Mouse (Mus musculus) limb, embryonic 13.5 days (tissue): ENCODE data around the gene Ilf2. TPM values are rescaled to one million over a fixed set of nuclear protein-coding genes. Genes with fewer than 3 reads are reported as not detected.

Experiments
- ATAC-seq: fragments of 200-750 bp; cut with Nextera tagmentation; 2 replicates; pipeline ENCODE4 v1.8.0; 2017; ENCODE audit warnings: low read depth, moderate number of reproducible peaks, moderate TSS enrichment; ENCODE audit not compliant: low FRiP score
- H3K27ac ChIP-seq: fragments of 300-500 bp; sonication (generic); 2 replicates; pipeline ENCODE4 v1.5.1; 2015; ENCODE audit warnings: inconsistent platforms, mild to moderate bottlenecking, moderate library complexity
- H3K27me3 ChIP-seq: fragments of 300-500 bp; sonication (generic); 2 replicates; pipeline ENCODE4 v1.6.1; 2015; ENCODE audit warnings: mild to moderate bottlenecking, inconsistent platforms
- H3K36me3 ChIP-seq: fragments of 300-500 bp; sonication (generic); 2 replicates; pipeline ENCODE4 v1.6.1; 2015; ENCODE audit warnings: inconsistent platforms, mild to moderate bottlenecking, moderate library complexity
- H3K4me1 ChIP-seq: fragments of 300-500 bp; sonication (generic); 2 replicates; pipeline ENCODE4 v1.6.1; 2015; ENCODE audit warnings: inconsistent platforms
- H3K4me2 ChIP-seq: fragments of 300-500 bp; sonication (generic); replicated peaks from 2 replicates; pipeline ENCODE4 v1.6.1; 2015; ENCODE audit warnings: inconsistent platforms, mild to moderate bottlenecking, moderate library complexity
- H3K4me3 ChIP-seq: fragments of 300-500 bp; sonication (generic); 2 replicates; pipeline ENCODE4 v1.5.1; 2015; ENCODE audit warnings: moderate library complexity, mild to moderate bottlenecking, inconsistent platforms
- H3K9ac ChIP-seq: fragments of 300-500 bp; sonication (generic); 2 replicates; pipeline ENCODE4 v1.6.1; 2015; ENCODE audit warnings: mild to moderate bottlenecking, inconsistent platforms
- H3K9me3 ChIP-seq: fragments of 300-500 bp; sonication (generic); 2 replicates; pipeline ENCODE4 v1.6.1; 2016; ENCODE audit warnings: inconsistent platforms
- WGBS: fragments of 180-500 bp; shearing (Covaris S2); methylation state at CpG from one replicate; pipeline ENCODE4 v1.1.7; 2015; 5-methylcytosine and 5-hydroxymethylcytosine counted together
- polyA plus RNA-seq: library from polyadenylated mRNA; unstranded; fragments of >200 nt; fragmentation: Nextera tagmentation; extraction: Ambion mirVana; gene quantifications from 2 replicates; pipeline ENCODE4 v1.2.1, GENCODE M21; 2015

Ilf2 gene
- polyA plus RNA-seq = 277 and 284 TPM in 2 replicates

- Histone ChIP-seq H3K9me3 (no peaks in the 10 kb centered on the region), H3K27ac (peak within 1 kb of the TSS; percentile 95), H3K4me1 (peaks cover 8% of the 10 kb centered on the region), H3K36me3 (peaks cover 35% of the 10 kb centered on the region), H3K4me2 (peak within 1 kb of the TSS; percentile 77), H3K4me3 (peak within 1 kb of the TSS; percentile 89), H3K9ac (peak within 1 kb of the TSS; percentile 91), H3K27me3 (no peaks in the 10 kb centered on the region)
- ATAC-seq = peak; percentile 99
- WGBS = under 1% methylated on average over 45 of the region's 45 CpGs
Observed at GRCm38 (mm10) chr3:90475831-90476611, at the start of gene Ilf2. TSS of gene Ilf2 (plus strand) at chr3:90476126.

GRCm38 (mm10) chr3:90427574-90427973, 48.4 kb upstream of the Ilf2 start:
- H3K9me3 ChIP-seq = no peaks in the 10 kb centered on the region
- no peak overlapping the region for H3K27ac ChIP-seq
- H3K9ac ChIP-seq = no peak overlapping the region
- ATAC-seq = no peak
- no peaks in the 10 kb centered on the region for H3K27me3 ChIP-seq
- no peak overlapping the region for H3K4me3 ChIP-seq
- WGBS = 73% methylated on average over 1 of the region's 1 CpGs
- peaks cover 31% of the 10 kb centered on the region for H3K36me3 ChIP-seq
- H3K4me2 ChIP-seq = no peak overlapping the region
- H3K4me1 ChIP-seq = peaks cover 32% of the 10 kb centered on the region

DNA sequence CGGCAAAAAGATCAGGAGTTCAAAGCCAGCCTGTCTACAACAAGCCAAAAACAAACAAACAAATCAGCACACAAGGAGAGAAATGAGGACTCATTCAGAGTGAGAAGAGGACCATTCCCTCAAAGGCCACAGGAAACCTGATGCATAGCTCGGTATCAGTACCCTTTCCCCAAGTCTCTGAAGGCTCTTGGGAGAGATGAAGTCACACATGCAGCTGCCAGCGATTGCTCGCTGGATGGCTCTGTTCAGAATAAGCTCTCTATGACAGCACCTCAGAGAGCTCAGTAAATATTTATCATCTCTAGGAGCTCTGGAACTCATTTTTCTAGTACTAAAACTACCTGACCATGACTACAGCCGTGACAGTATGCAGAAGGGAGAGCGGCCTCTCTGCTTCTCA, 47.7 kb upstream of the Ilf2 start:
- peaks cover 32% of the 10 kb centered on the region for H3K4me1 ChIP-seq
- H3K4me2 ChIP-seq = no peak overlapping the region
- H3K9me3 ChIP-seq = no peaks in the 10 kb centered on the region
- ATAC-seq = no peak
- peaks cover 25% of the 10 kb centered on the region for H3K36me3 ChIP-seq
- no peak overlapping the region for H3K9ac ChIP-seq
- no peaks in the 10 kb centered on the region for H3K27me3 ChIP-seq
- no peak overlapping the region for H3K27ac ChIP-seq
- H3K4me3 ChIP-seq = no peak overlapping the region
- 75% methylated on average over 6 of the region's 6 CpGs for WGBS

GRCm38 (mm10) chr3:90429576-90429975, 46.4 kb upstream of the Ilf2 start:
- no peak overlapping the region for H3K4me2 ChIP-seq
- H3K27ac ChIP-seq = no peak overlapping the region
- no peak for ATAC-seq
- peaks cover 17% of the 10 kb centered on the region for H3K36me3 ChIP-seq
- peaks cover 38% of the 10 kb centered on the region for H3K4me1 ChIP-seq
- no peaks in the 10 kb centered on the region for H3K9me3 ChIP-seq
- no peak overlapping the region for H3K9ac ChIP-seq
- H3K4me3 ChIP-seq = no peak overlapping the region
- 88% methylated on average over 3 of the region's 3 CpGs for WGBS
- no peaks in the 10 kb centered on the region for H3K27me3 ChIP-seq

GRCm38 (mm10) chr3:90432348-90432747, 43.6 kb upstream of the Ilf2 start:
- H3K4me2 ChIP-seq = peak overlapping the region; percentile 98
- peaks cover 30% of the 10 kb centered on the region for H3K4me1 ChIP-seq
- peak overlapping the region; percentile 94; the same call in 1 of the 2 replicates for H3K27ac ChIP-seq
- peak overlapping the region; percentile 96 for H3K9ac ChIP-seq
- no peak for ATAC-seq
- WGBS = 12% methylated on average over 2 of the region's 2 CpGs
- no peaks in the 10 kb centered on the region for H3K9me3 ChIP-seq
- H3K27me3 ChIP-seq = no peaks in the 10 kb centered on the region
- H3K36me3 ChIP-seq = peaks cover 7% of the 10 kb centered on the region
- H3K4me3 ChIP-seq = peak overlapping the region; percentile 83

DNA sequence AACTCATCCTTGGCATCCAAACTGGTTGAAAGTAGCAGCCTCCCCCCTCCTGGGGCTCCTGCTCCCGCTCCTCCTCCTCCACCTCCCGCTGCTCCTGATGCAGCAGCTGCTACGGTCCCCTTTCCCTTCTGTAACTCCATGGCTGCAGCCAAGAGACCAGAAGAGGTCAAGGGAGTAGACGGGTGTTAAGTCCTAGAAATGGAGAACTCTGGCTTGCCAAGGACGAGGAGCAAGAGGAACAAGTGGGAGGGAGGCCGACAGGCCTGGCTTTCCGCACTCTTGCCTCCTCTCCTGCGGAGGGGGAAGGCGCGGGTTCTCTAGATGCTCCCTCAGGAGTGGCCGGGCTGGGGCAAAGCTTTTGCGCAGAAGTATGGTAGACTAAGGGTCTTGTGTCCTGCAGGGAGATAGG, 43.1 kb upstream of the Ilf2 start:
- Histone ChIP-seq H3K36me3 (peaks cover 7% of the 10 kb centered on the region), H3K4me2 (peak overlapping the region; percentile 98), H3K27ac (peak overlapping the region; percentile 94), H3K4me3 (peak overlapping the region; percentile 83), H3K4me1 (peaks cover 30% of the 10 kb centered on the region), H3K27me3 (no peaks in the 10 kb centered on the region), H3K9me3 (no peaks in the 10 kb centered on the region), H3K9ac (peak overlapping the region; percentile 96)
- WGBS = under 1% methylated on average over 12 of the region's 12 CpGs
- ATAC-seq = peak; percentile 30

- no peaks in the 10 kb centered on the region for H3K9me3 ChIP-seq
- 1% methylated on average over 43 of the region's 52 CpGs for WGBS
- H3K4me1 ChIP-seq = peaks cover 30% of the 10 kb centered on the region
- ATAC-seq = peak; percentile 99
- H3K36me3 ChIP-seq = peaks cover 7% of the 10 kb centered on the region
- H3K27me3 ChIP-seq = no peaks in the 10 kb centered on the region
- H3K4me3 ChIP-seq = peak within 1 kb of the TSS; percentile 83
- H3K4me2 ChIP-seq = peak within 1 kb of the TSS; percentile 98
- H3K27ac ChIP-seq = peak within 1 kb of the TSS; percentile 94
- H3K9ac ChIP-seq = peak within 1 kb of the TSS; percentile 96
Observed at GRCm38 (mm10) chr3:90433381-90434020, 42.4 kb upstream of the Ilf2 start, which contains the start of gene Ints3. TSS of gene Ints3 (minus strand) at chr3:90433622.

- H3K9ac ChIP-seq = peak overlapping the region; percentile 54
- H3K27me3 ChIP-seq = no peaks in the 10 kb centered on the region
- H3K27ac ChIP-seq = peak overlapping the region; percentile 94
- no peak for ATAC-seq
- peak overlapping the region; percentile 98 for H3K4me2 ChIP-seq
- 51% methylated on average over 11 of the region's 11 CpGs for WGBS
- H3K36me3 ChIP-seq = peaks cover 4% of the 10 kb centered on the region
- no peaks in the 10 kb centered on the region for H3K9me3 ChIP-seq
- peaks cover 30% of the 10 kb centered on the region for H3K4me1 ChIP-seq
- peak overlapping the region; percentile 83 for H3K4me3 ChIP-seq
Observed at GRCm38 (mm10) chr3:90434073-90434730, 41.7 kb upstream of the Ilf2 start.

GRCm38 (mm10) chr3:90437131-90437530, 38.8 kb upstream of the Ilf2 start:
- Histone ChIP-seq H3K27ac (no peak overlapping the region), H3K4me1 (peaks cover 9% of the 10 kb centered on the region), H3K9ac (no peak overlapping the region), H3K9me3 (no peaks in the 10 kb centered on the region), H3K4me2 (no peak overlapping the region), H3K27me3 (no peaks in the 10 kb centered on the region), H3K4me3 (no peak overlapping the region), H3K36me3 (no peaks in the 10 kb centered on the region)
- WGBS = 69% methylated on average over 4 of the region's 4 CpGs
- ATAC-seq = no peak

DNA sequence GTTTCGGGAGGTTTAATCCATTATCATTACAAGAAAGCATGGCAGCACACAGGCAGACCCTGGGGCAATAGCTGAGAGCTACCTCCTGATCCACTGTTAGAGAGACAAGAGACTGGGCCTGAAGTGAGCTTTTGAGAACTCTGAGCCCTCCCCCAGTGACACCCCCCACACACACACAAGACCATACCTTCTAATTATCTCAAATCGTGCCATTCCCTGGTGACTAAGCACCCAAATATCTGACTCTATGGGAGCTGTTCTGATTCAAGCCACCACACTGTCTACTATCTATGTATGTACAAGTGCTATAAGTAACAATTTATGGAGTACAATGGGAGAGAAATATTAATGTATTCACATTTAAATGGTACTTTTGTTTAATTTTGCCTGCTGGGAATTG, 35.2 kb upstream of the Ilf2 start:
- Histone ChIP-seq H3K4me1 (peaks cover 3% of the 10 kb centered on the region; the same call in 1 of the 2 replicates), H3K36me3 (no peaks in the 10 kb centered on the region), H3K27ac (no peak overlapping the region)

GRCm38 (mm10) chr3:90443977-90444376, 31.9 kb upstream of the Ilf2 start:
- Histone ChIP-seq H3K9me3 (no peaks in the 10 kb centered on the region), H3K4me1 (peaks cover 16% of the 10 kb centered on the region), H3K4me2 (no peak overlapping the region), H3K27ac (no peak overlapping the region), H3K27me3 (no peaks in the 10 kb centered on the region), H3K4me3 (no peak overlapping the region), H3K36me3 (no peaks in the 10 kb centered on the region), H3K9ac (no peak overlapping the region)
- 83% methylated on average over 3 of the region's 3 CpGs for WGBS
- ATAC-seq = no peak

More for the DNA sequence above, 35.2 kb upstream of the Ilf2 start:
- no peaks in the 10 kb centered on the region for H3K27me3 ChIP-seq
- no peaks in the 10 kb centered on the region for H3K9me3 ChIP-seq
- H3K4me3 ChIP-seq = no peak overlapping the region
- ATAC-seq = no peak
- 69% methylated on average over 2 of the region's 2 CpGs for WGBS
- no peak overlapping the region for H3K9ac ChIP-seq
- H3K4me2 ChIP-seq = no peak overlapping the region
